ENCODE assay signal across 8 mouse cellular contexts in genomic region chr16:7099506-7100300, GRCm38 (mm10).
DNase-seq lines count a peak whose midpoint lies in the region; ATAC-seq and TF ChIP-seq lines count a peak whose summit lies in the region.

No protein-coding gene starts in this region.

- peak; percentile 25 for DNase-seq in embryo, embryonic 10 days (ENCODE audit: low spot score)
- DNase-seq in embryo, embryonic 9.5 days (ENCODE audit: extremely low spot score), result no peak
- peak; percentile 83 to 84 for DNase-seq in cerebellum, postnatal 36 days
- peak; percentile 67 for DNase-seq in left cerebral cortex, adult 11 months (ENCODE audit: low spot score)
- peak; percentile 72 to 76 for DNase-seq in right cerebral cortex, adult 2 months (ENCODE audit: low spot score in 2 of 2)
- no peak for DNase-seq in retina, postnatal 1 day
- DNase-seq in thymus, adult 2 months, result no peak

- peak; percentile 88 for ATAC-seq in heart, embryonic 14.5 days (ENCODE audit: insufficient number of reproducible peaks, insufficient read depth, low FRiP score, low read depth)

- TF ChIP-seq CTCF in thymus, adult 2 months (IDR thresholded peaks at IDR 0.05; ENCODE audit: borderline replicate concordance, control insufficient read depth, extremely low read depth, insufficient read depth, low read length, poor library complexity), result no peak

- 12% methylated on average over 11 of the region's 11 CpGs for WGBS in heart, embryonic 14.5 days
- WGBS in thymus, adult 2 months, result 84% methylated on average over 11 of the region's 11 CpGs

- H3K4me2 ChIP-seq in heart, embryonic 14.5 days (ENCODE audit: low read length), result peak overlapping the region; percentile 37

- H3K9me3 ChIP-seq in heart, embryonic 14.5 days (ENCODE audit: control insufficient read depth, low read length), result no peaks in the 10 kb centered on the region

- H3K27me3 ChIP-seq in heart, embryonic 14.5 days (ENCODE audit: control insufficient read depth, insufficient read depth, low read length), result no peaks in the 10 kb centered on the region
- no peaks in the 10 kb centered on the region for H3K27me3 ChIP-seq in thymus, adult 2 months (ENCODE audit: control insufficient read depth, insufficient read depth, low read length)

- H3K36me3 ChIP-seq in heart, embryonic 14.5 days (ENCODE audit: control insufficient read depth, insufficient read depth, low read length), result no peaks in the 10 kb centered on the region
- H3K36me3 ChIP-seq in thymus, adult 2 months (ENCODE audit: control insufficient read depth, insufficient read depth, low read length), result no peaks in the 10 kb centered on the region

- H3K27ac ChIP-seq in heart, embryonic 14.5 days (replicated peaks in 1 of 2; ENCODE audit: control insufficient read depth in 1 of 2, insufficient read depth in 1 of 2, low read depth in 2 of 2, low read length in 2 of 2), result peak overlapping the region; percentile 70 to 76
- no peak overlapping the region for H3K27ac ChIP-seq in thymus, adult 2 months (ENCODE audit: control insufficient read depth, insufficient read depth, low read length)

- TF ChIP-seq POLR2A in thymus, adult 2 months (IDR thresholded peaks at IDR 0.05; ENCODE audit: control insufficient read depth, extremely low read depth, insufficient read depth, low read length, poor library complexity), result no peak

- H3K4me3 ChIP-seq in heart, embryonic 14.5 days (ENCODE audit: control insufficient read depth in 1 of 2, insufficient read depth in 1 of 2, low read depth in 1 of 2, low read length in 2 of 2), result no peak overlapping the region
- H3K4me3 ChIP-seq in thymus, adult 2 months (ENCODE audit: control insufficient read depth, insufficient read depth, low read length), result no peak overlapping the region

- no peak overlapping the region for H3K9ac ChIP-seq in heart, embryonic 14.5 days (ENCODE audit: low read length)

- peaks cover 9 to 31% of the 10 kb centered on the region in 2 experiments for H3K4me1 ChIP-seq in heart, embryonic 14.5 days (ENCODE audit: control insufficient read depth in 2 of 2, insufficient read depth in 2 of 2, low read length in 2 of 2)
- no peaks in the 10 kb centered on the region for H3K4me1 ChIP-seq in thymus, adult 2 months (replicated peaks; ENCODE audit: control insufficient read depth, insufficient read depth, low read length)

Comparison
In these comparisons a context has a peak if more than half of its experiments do, and no peak if none do; other contexts are left out.
1. DNase-seq: peak in embryo, embryonic 10 days (single experiment), cerebellum, postnatal 36 days (2 of 2), left cerebral cortex, adult 11 months (single experiment) and right cerebral cortex, adult 2 months (2 of 2); none in embryo, embryonic 9.5 days (single experiment), retina, postnatal 1 day (single experiment) and thymus, adult 2 months (single experiment).